Mouse (Mus musculus) liver, adult 2 months (tissue): ENCODE data around the gene Ltbp1. TPM values are rescaled to one million over a fixed set of nuclear protein-coding genes. Genes with fewer than 3 reads are reported as not detected.

Experiments used
- DNase-seq: peaks from one replicate; pipeline ENCODE4 v3.0.0-alpha.2; 2011; ENCODE audit warnings: low read depth, low spot score; ENCODE audit errors: extremely low read depth
- H3K27ac ChIP-seq: fragments of 200-500 bp; replicated peaks from 2 replicates; pipeline ENCODE4 v1.5.1; 2012; ENCODE audit warnings: low read depth, mild to moderate bottlenecking, control low read depth, inconsistent platforms, low read length; ENCODE audit not compliant: insufficient read depth
- H3K27me3 ChIP-seq: fragments of 200-500 bp; 2 replicates; pipeline ENCODE4 v1.6.1; 2012; ENCODE audit warnings: mild to moderate bottlenecking, moderate library complexity, low read length, inconsistent platforms; ENCODE audit not compliant: control insufficient read depth, insufficient read depth
- H3K36me3 ChIP-seq: fragments of 200-500 bp; 2 replicates; pipeline ENCODE4 v1.6.1; 2012; ENCODE audit warnings: low read length, inconsistent platforms; ENCODE audit not compliant: control insufficient read depth, insufficient read depth
- H3K4me1 ChIP-seq: fragments of 200-500 bp; 2 replicates; pipeline ENCODE4 v1.6.1; 2011; ENCODE audit warnings: low read length; ENCODE audit not compliant: control insufficient read depth, insufficient read depth
- H3K4me3 ChIP-seq: fragments of 200-500 bp; 2 replicates; pipeline ENCODE4 v1.5.1; 2011; ENCODE audit warnings: low read depth, mild to moderate bottlenecking, control low read depth, low read length, moderate library complexity; ENCODE audit not compliant: insufficient read depth
- H3K79me2 ChIP-seq: fragments of 200-500 bp; 2 replicates; pipeline ENCODE4 v1.6.1; 2012; ENCODE audit warnings: inconsistent platforms, mild to moderate bottlenecking, low read length, moderate library complexity; ENCODE audit not compliant: control insufficient read depth, insufficient read depth
- H3K9ac ChIP-seq: fragments of 200-500 bp; 2 replicates; pipeline ENCODE4 v1.6.1; 2012; ENCODE audit warnings: low read depth, mild to moderate bottlenecking, control low read depth, inconsistent platforms, low read length
- CTCF ChIP-seq: fragments of 200-500 bp; IDR thresholded peaks from 2 replicates; pipeline ENCODE4 v1.5.1; 2011; ENCODE audit warnings: low read depth, low read length, control low read depth
- POLR2A ChIP-seq: fragments of 200-500 bp; IDR thresholded peaks from 2 replicates; pipeline ENCODE4 v1.6.1; 2011; ENCODE audit warnings: low read length, control low read depth; ENCODE audit not compliant: insufficient read depth; ENCODE audit errors: extremely low read depth
- WGBS: fragments of 180-500 bp; shearing (Covaris S2); methylation state at CpG from one replicate; pipeline ENCODE4 v1.1.7; 2018; 5-methylcytosine and 5-hydroxymethylcytosine counted together
- polyA plus RNA-seq: library from polyadenylated mRNA; depleted of rRNA; stranded (reverse); fragments of >200 nt; gene quantifications from 2 replicates; pipeline ENCODE4 v1.2.3, GENCODE M21; 2012
- total RNA-seq: library from RNA; depleted of rRNA; stranded (reverse); fragments of >200 nt; gene quantifications from 2 replicates; pipeline ENCODE4 v1.2.3, GENCODE M21; 2014

The Ltbp1 gene
- total and polyA plus RNA-seq, 2 experiments: 1.1 to 1.5 TPM

DNA sequence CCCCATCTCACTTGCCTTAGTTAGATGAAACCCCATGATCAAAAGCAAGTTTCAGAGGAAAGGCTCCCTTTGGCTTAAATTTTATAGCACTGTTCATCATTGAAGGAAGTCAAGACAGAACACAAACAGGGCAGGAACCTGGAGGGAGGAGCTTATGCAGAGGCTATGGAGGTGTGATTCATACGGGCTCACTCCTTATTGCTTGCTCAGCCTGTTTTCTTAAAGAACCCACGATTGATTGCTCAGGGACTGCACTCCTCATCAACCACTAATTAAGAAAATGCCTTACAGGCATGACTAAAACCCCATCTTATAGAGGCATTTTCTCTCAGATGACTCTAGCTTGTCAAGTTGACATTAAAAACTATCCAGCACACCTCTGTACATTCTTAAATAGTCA is 253.1 kb downstream of the Ltbp1 start:
- Histone ChIP-seq H3K27me3 (no peaks in the 10 kb centered on the region), H3K9ac (no peak overlapping the region), H3K4me1 (no peaks in the 10 kb centered on the region), H3K27ac (no peak overlapping the region), H3K79me2 (no peaks in the 10 kb centered on the region), H3K4me3 (no peak overlapping the region), H3K36me3 (no peaks in the 10 kb centered on the region)
- no peak for DNase-seq
- WGBS: 69% methylated on average over 2 of the region's 2 CpGs
- TF ChIP-seq POLR2A (no peak), CTCF (no peak)

DNA sequence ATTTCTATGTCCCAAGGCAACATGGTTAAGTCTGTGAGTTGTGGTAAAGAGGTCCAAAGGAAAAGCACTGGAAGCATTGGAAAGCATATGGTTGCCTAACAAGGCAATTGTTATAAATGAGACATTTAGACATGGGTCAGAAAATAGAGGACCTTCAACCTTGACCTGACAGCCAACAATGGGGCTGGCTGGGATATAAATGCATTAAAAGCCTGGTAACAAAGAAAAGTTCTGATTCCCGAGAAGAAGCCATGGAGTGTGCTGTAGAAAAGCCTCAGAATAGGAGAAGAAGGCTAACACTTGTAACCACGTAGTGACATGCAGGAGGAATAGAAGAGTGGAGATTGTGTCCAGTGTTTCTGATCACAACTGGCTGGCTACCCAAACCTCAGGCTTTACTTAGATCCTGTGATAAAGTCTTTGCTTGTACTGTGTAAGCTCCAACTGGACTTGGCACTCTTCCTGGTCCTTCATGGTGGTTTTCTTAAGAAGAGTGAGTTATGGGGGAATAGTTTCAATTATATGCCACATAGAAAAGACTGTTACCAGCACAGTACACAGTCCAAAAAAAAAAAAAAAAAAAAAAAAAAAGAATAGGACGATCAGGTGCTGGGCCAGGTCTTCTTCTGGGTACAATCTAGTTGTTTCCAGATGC is 258.1 kb downstream of the Ltbp1 start:
- H3K79me2 ChIP-seq: no peaks in the 10 kb centered on the region
- no peaks in the 10 kb centered on the region for H3K36me3 ChIP-seq
- no peak for TF ChIP-seq CTCF
- TF ChIP-seq POLR2A: no peak
- H3K4me1 ChIP-seq: no peaks in the 10 kb centered on the region
- 84% methylated on average over 3 of the region's 3 CpGs for WGBS
- H3K9ac ChIP-seq: no peak overlapping the region
- no peak overlapping the region for H3K4me3 ChIP-seq
- DNase-seq: no peak
- H3K27me3 ChIP-seq: no peaks in the 10 kb centered on the region
- no peak overlapping the region for H3K27ac ChIP-seq

DNA sequence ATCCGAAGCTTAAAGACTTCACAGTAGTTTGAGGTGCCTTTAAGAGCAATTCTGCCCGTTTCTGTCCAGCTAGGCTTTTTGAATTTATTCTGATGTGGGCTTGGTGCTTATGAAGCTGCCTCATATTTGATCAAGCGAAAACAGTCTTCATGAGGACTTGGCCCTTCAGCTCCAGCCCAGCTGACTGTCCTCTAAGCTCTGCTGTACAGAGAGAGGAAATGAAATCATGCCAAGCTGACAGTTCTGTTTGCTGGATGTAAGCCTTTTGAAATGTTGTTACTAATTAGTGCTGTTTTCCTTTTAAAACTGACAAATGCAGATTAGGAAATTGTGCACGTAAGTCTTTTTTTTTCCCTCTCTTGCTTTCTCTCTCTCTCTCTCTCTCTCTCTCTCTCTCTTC is 263.1 kb downstream of the Ltbp1 start:
- Histone ChIP-seq H3K27me3 (no peaks in the 10 kb centered on the region), H3K4me1 (no peaks in the 10 kb centered on the region), H3K27ac (no peak overlapping the region), H3K36me3 (no peaks in the 10 kb centered on the region), H3K79me2 (no peaks in the 10 kb centered on the region), H3K4me3 (no peak overlapping the region), H3K9ac (no peak overlapping the region)
- 79% methylated on average over 4 of the region's 4 CpGs for WGBS
- TF ChIP-seq CTCF: no peak
- peak; percentile 19 for DNase-seq

DNA sequence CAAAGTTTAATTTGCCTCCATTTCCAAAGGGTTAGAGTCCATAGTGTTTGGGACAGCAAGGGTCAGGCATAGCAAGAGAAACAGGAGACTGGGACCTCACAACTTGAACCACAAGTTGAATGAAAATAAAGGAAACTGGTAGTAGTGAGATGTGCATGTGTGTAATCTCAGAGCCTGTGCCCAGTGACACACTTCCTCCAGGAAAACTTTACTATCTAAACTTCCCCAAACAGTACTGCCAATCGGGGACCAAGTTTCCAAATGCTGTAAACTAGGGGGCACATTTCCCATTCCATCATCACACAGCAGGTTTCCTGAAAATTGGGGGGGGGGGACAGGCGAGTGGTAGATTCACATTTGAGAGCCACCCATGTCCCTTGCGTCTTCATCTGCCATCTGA is 267.1 kb downstream of the Ltbp1 start:
- H3K36me3 ChIP-seq: no peaks in the 10 kb centered on the region
- H3K27ac ChIP-seq: no peak overlapping the region
- no peak for TF ChIP-seq CTCF
- no peak for TF ChIP-seq POLR2A
- no peaks in the 10 kb centered on the region for H3K27me3 ChIP-seq
- 82% methylated on average over 3 of the region's 3 CpGs for WGBS
- DNase-seq: no peak
- H3K9ac ChIP-seq: no peak overlapping the region
- H3K79me2 ChIP-seq: no peaks in the 10 kb centered on the region
- H3K4me1 ChIP-seq: no peaks in the 10 kb centered on the region
- H3K4me3 ChIP-seq: no peak overlapping the region

DNA sequence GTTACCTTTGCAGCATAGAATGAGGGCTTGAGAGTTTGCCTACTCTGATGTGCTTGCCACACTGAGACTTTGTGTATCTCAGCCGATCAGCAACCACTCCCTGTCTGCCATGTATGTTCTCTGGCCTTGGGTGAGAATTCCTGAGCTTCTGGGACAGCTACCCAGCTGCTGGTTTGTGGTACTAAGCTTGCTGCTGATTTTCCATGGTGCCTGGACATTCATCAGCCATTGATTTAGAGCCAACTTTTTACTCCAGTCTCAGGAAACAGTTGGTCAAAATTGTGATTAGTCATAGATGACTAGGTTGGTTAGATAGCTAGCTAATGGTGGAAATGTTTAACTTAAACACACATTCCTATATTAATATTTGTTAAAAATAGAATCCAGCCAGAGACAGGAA is 267.9 kb downstream of the Ltbp1 start:
- Histone ChIP-seq H3K36me3 (no peaks in the 10 kb centered on the region), H3K4me3 (no peak overlapping the region), H3K27me3 (no peaks in the 10 kb centered on the region), H3K9ac (no peak overlapping the region), H3K79me2 (no peaks in the 10 kb centered on the region), H3K27ac (no peak overlapping the region), H3K4me1 (no peaks in the 10 kb centered on the region)
- no peak for TF ChIP-seq CTCF
- no peak for TF ChIP-seq POLR2A
- DNase-seq: no peak
- WGBS: 75% methylated on average over 1 of the region's 1 CpGs

DNA sequence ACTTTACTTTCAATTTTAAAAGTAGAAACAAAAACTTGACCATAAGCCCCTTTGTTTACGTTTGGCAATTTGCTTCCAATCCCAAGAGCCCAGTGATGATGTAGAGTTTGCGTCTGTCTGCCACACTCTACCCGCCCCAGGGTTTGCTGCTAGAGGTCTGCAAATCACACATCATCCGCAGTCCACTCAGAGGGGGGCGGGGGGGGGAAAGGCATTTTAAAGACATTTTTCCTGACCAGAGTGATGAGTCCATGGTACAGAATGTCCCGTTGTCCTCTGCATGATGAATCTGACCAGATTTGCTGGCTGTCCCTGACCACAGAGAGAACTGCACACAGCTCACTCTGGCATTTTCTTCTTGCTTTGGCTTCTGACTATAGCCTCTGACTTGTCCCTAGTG is 269.9 kb downstream of the Ltbp1 start:
- DNase-seq: no peak
- Histone ChIP-seq H3K36me3 (no peaks in the 10 kb centered on the region), H3K4me1 (no peaks in the 10 kb centered on the region), H3K79me2 (no peaks in the 10 kb centered on the region), H3K27me3 (no peaks in the 10 kb centered on the region), H3K4me3 (no peak overlapping the region), H3K27ac (no peak overlapping the region), H3K9ac (no peak overlapping the region)
- WGBS: 86% methylated on average over 6 of the region's 6 CpGs
- TF ChIP-seq CTCF (no peak), POLR2A (no peak)

DNA sequence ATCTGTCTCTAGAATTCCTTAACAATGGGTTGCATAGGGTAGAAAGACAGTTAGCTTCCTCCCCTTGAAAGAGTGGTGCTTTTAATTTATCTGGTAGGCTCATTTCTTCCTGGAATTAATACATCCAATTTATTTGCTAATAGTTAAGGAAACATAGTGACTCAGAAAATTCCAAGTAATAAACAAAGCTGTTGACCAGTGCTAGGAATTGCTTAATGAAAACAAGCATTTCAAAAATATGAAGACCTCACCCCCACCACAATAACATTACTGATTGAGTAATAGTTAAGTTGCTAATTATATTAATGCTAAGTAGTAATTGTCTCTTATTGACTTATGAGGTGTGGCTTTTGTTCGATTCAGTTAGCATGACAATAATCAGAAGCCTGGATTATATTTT is 272.7 kb downstream of the Ltbp1 start:
- H3K27me3 ChIP-seq: no peaks in the 10 kb centered on the region
- H3K79me2 ChIP-seq: no peaks in the 10 kb centered on the region
- DNase-seq: no peak
- TF ChIP-seq CTCF (no peak), POLR2A (no peak)
- H3K36me3 ChIP-seq: no peaks in the 10 kb centered on the region
- WGBS: 78% methylated on average over 1 of the region's 1 CpGs
- no peaks in the 10 kb centered on the region for H3K4me1 ChIP-seq
- H3K9ac ChIP-seq: no peak overlapping the region
- no peak overlapping the region for H3K4me3 ChIP-seq
- no peak overlapping the region for H3K27ac ChIP-seq
